Mouse (Mus musculus) neural tube, embryonic 12.5 days (tissue): Measurements from ENCODE around the gene Ptprg. TPM values are rescaled to one million over a fixed set of nuclear protein-coding genes. Genes with fewer than 3 reads are reported as not detected.

Source experiments
- ATAC-seq: fragments of 200-750 bp; cut with Nextera tagmentation; 2 replicates; pipeline ENCODE4 v1.8.0; 2017; ENCODE audit warnings: low read depth, mild to moderate bottlenecking, moderate TSS enrichment, moderate library complexity; ENCODE audit not compliant: low FRiP score
- H3K27ac ChIP-seq: fragments of 300-500 bp; sonication (generic); 2 replicates; pipeline ENCODE4 v1.5.1; 2016
- H3K27me3 ChIP-seq: fragments of 300-500 bp; sonication (generic); replicated peaks from 2 replicates; pipeline ENCODE4 v1.6.1; 2016; ENCODE audit warnings: mild to moderate bottlenecking
- H3K36me3 ChIP-seq: fragments of 300-500 bp; sonication (generic); 2 replicates; pipeline ENCODE4 v1.6.1; 2016; ENCODE audit warnings: mild to moderate bottlenecking
- H3K4me1 ChIP-seq: fragments of 300-500 bp; sonication (generic); 2 replicates; pipeline ENCODE4 v1.6.1; 2016
- H3K4me2 ChIP-seq: fragments of 300-500 bp; sonication (generic); replicated peaks from 2 replicates; pipeline ENCODE4 v1.6.1; 2016; ENCODE audit warnings: mild to moderate bottlenecking
- H3K4me3 ChIP-seq: fragments of 300-500 bp; sonication (generic); 2 replicates; pipeline ENCODE4 v1.5.1; 2016
- H3K9ac ChIP-seq: fragments of 300-500 bp; sonication (generic); 2 replicates; pipeline ENCODE4 v1.6.1; 2016; ENCODE audit warnings: mild to moderate bottlenecking
- H3K9me3 ChIP-seq: fragments of 300-500 bp; sonication (generic); 2 replicates; pipeline ENCODE4 v1.6.1; 2016; ENCODE audit warnings: mild to moderate bottlenecking
- WGBS: fragments of 180-500 bp; shearing (Covaris S2); methylation state at CpG from one replicate; pipeline ENCODE4 v1.1.7; 2016; 5-methylcytosine and 5-hydroxymethylcytosine counted together
- polyA plus RNA-seq: library from polyadenylated mRNA; unstranded; fragments of >200 nt; fragmentation: Nextera tagmentation; extraction: Ambion mirVana; gene quantifications from 2 replicates; pipeline ENCODE4 v1.2.1, GENCODE M21; 2016

Gene Ptprg
- polyA plus RNA-seq, 1 experiment from 2014 or later = 41.8 TPM

DNA sequence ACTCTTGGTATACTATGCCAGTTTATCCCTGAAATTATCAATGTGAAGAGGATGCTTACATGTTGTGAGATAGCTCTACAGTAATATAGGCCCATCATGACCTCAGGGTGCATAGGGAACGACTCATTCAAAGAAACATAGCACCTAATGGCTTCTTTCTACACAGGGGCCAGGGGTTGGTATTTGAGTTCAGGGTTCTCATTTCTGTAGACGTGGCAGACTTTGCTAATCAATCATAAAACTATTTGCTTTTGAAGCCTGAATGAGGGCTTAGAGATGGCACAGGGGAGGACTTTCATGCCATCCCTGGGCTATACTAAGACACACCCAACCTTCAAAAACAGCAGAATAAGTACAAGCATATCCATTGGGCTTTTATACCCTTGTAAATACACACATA, 16.4 kb downstream of the Ptprg start:
- no peak overlapping the region for H3K4me3 ChIP-seq
- H3K9me3 ChIP-seq = no peaks in the 10 kb centered on the region
- ATAC-seq = no peak
- H3K27me3 ChIP-seq = no peaks in the 10 kb centered on the region
- H3K4me2 ChIP-seq = no peak overlapping the region
- H3K36me3 ChIP-seq = no peaks in the 10 kb centered on the region
- 74% methylated on average over 2 of the region's 2 CpGs for WGBS
- H3K4me1 ChIP-seq = peaks cover 6% of the 10 kb centered on the region; the same call in 1 of the 2 replicates
- H3K9ac ChIP-seq = no peak overlapping the region
- H3K27ac ChIP-seq = no peak overlapping the region

DNA sequence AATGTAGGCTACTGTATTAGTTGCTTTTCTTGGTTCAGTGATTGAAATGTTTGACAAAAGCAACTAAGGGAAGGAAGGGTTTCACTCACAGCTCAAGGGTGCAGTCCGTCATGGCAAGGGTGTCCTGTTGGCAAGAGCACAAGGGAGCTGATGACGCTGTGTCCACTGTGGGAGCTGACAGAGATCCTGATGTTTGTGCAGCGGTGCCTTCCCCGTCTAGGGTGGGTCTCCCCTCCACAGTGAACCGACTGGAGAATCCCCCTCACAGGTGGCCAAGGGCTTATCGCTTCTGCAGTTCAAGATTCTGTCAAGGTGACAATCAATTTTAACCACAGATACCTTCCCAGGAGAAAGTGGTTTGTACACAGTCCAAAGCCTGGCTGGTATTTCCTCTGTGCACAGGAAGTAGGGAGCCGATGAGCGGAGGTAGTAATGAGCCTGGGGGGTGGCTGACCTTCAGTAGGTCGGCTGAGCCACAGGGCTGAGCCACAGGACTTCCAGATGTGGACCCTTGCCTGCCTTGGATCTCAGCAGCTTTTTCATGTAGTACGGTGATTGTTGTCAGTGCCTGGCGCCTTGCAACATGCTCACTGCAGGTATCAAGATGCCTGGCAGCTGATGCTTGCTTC, 18.5 kb downstream of the Ptprg start:
- Histone ChIP-seq H3K9ac (no peak overlapping the region), H3K9me3 (no peaks in the 10 kb centered on the region), H3K4me3 (no peak overlapping the region), H3K27me3 (no peaks in the 10 kb centered on the region), H3K4me2 (no peak overlapping the region), H3K4me1 (peaks cover 7% of the 10 kb centered on the region; the same call in 1 of the 2 replicates), H3K36me3 (no peaks in the 10 kb centered on the region), H3K27ac (no peak overlapping the region)
- no peak for ATAC-seq
- WGBS = 82% methylated on average over 11 of the region's 11 CpGs

- Histone ChIP-seq H3K9me3 (no peaks in the 10 kb centered on the region), H3K27ac (no peak overlapping the region), H3K9ac (no peak overlapping the region), H3K27me3 (no peaks in the 10 kb centered on the region), H3K4me3 (no peak overlapping the region), H3K4me2 (no peak overlapping the region), H3K4me1 (peaks cover 12% of the 10 kb centered on the region), H3K36me3 (no peaks in the 10 kb centered on the region)
- no peak for ATAC-seq
- 90% methylated on average over 2 of the region's 2 CpGs for WGBS
These were observed 19.1 kb downstream of the Ptprg start for GRCm38 (mm10) chr14:11572395-11572784.

GRCm38 (mm10) chr14:11573710-11574109, 20.4 kb downstream of the Ptprg start:
- no peak overlapping the region for H3K27ac ChIP-seq
- no peak overlapping the region for H3K9ac ChIP-seq
- H3K4me3 ChIP-seq = no peak overlapping the region
- no peaks in the 10 kb centered on the region for H3K27me3 ChIP-seq
- no peak for ATAC-seq
- WGBS = 73% methylated on average over 5 of the region's 5 CpGs
- H3K4me1 ChIP-seq = peaks cover 21% of the 10 kb centered on the region
- H3K9me3 ChIP-seq = no peaks in the 10 kb centered on the region
- H3K4me2 ChIP-seq = no peak overlapping the region
- no peaks in the 10 kb centered on the region for H3K36me3 ChIP-seq

- Histone ChIP-seq H3K27me3 (no peaks in the 10 kb centered on the region), H3K4me1 (peaks cover 14% of the 10 kb centered on the region; the same call in 1 of the 2 replicates), H3K27ac (no peak overlapping the region), H3K4me3 (no peak overlapping the region), H3K9ac (no peak overlapping the region), H3K36me3 (no peaks in the 10 kb centered on the region), H3K4me2 (0 out of 2 replicates have a peak overlapping the region, but pooled peaks have one; percentile 7), H3K9me3 (no peaks in the 10 kb centered on the region)
- 26% methylated on average over 9 of the region's 9 CpGs for WGBS
- ATAC-seq = 0 out of 2 replicates have a peak, but pooled peaks have one; percentile 25
These were observed 24.1 kb downstream of the Ptprg start for GRCm38 (mm10) chr14:11577276-11577909.

DNA sequence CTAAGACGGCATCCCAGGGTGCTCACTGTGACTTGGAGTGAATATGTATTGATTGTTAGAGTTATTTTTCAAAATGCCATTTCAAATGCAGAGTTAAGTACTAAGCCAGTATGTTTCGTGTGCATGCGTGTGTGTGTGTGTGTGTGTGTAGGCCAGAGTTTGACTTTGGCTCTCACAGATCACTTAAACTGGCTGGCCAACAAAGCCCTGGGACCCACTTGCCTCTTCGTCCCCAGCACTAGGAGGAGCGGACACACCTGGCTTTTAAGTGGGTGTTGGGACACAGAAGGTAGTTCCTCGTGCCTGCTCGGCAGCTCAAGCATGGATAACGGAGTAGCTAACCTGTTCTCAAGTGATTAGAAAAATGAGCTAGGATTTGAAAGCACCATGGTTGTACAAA, 24.6 kb downstream of the Ptprg start:
- Histone ChIP-seq H3K4me3 (no peak overlapping the region), H3K4me2 (no peak overlapping the region), H3K4me1 (peaks cover 14% of the 10 kb centered on the region; the same call in 1 of the 2 replicates), H3K9me3 (no peaks in the 10 kb centered on the region), H3K9ac (no peak overlapping the region), H3K27me3 (no peaks in the 10 kb centered on the region), H3K27ac (no peak overlapping the region), H3K36me3 (no peaks in the 10 kb centered on the region)
- 82% methylated on average over 8 of the region's 8 CpGs for WGBS
- ATAC-seq = no peak

- Histone ChIP-seq H3K4me2 (no peak overlapping the region), H3K4me3 (no peak overlapping the region), H3K9me3 (no peaks in the 10 kb centered on the region), H3K4me1 (peaks cover 14% of the 10 kb centered on the region; the same call in 1 of the 2 replicates), H3K36me3 (no peaks in the 10 kb centered on the region), H3K27me3 (no peaks in the 10 kb centered on the region), H3K9ac (no peak overlapping the region), H3K27ac (no peak overlapping the region)
- ATAC-seq = no peak
- 57% methylated on average over 6 of the region's 6 CpGs for WGBS
These were observed 25.2 kb downstream of the Ptprg start for GRCm38 (mm10) chr14:11578492-11578967.

- Histone ChIP-seq H3K9me3 (no peaks in the 10 kb centered on the region), H3K27ac (no peak overlapping the region), H3K9ac (no peak overlapping the region), H3K4me3 (no peak overlapping the region), H3K27me3 (no peaks in the 10 kb centered on the region), H3K36me3 (no peaks in the 10 kb centered on the region), H3K4me1 (peaks cover 25% of the 10 kb centered on the region; the same call in 1 of the 2 replicates), H3K4me2 (no peak overlapping the region)
- WGBS = 95% methylated on average over 1 of the region's 1 CpGs
- no peak for ATAC-seq
These were observed 26.6 kb downstream of the Ptprg start for GRCm38 (mm10) chr14:11579950-11580349.

DNA sequence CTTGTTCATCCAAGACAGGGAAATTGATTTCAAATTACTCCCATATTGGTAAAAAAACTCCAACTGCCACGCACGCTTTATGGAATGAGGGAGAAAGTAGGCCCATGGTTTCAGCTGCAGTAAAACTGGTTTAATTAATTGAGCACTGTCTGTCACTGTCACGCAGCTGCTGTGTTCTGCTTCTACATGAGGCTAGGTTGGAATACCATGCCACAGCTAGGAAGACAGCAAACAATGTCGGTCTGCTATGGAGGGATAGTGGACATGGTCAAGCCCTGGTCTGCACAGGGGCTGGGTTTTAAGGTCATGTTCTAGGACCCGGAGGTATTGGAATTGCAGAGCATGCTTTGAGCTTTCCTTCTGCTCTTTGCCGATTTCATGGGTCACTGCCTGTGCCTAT, 30.9 kb downstream of the Ptprg start:
- 0 out of 2 replicates have a peak, but pooled peaks have one; percentile 44 for ATAC-seq
- WGBS = 52% methylated on average over 6 of the region's 6 CpGs
- H3K27me3 ChIP-seq = no peaks in the 10 kb centered on the region
- H3K9me3 ChIP-seq = no peaks in the 10 kb centered on the region
- no peak overlapping the region for H3K9ac ChIP-seq
- H3K27ac ChIP-seq = no peak overlapping the region
- H3K4me2 ChIP-seq = no peak overlapping the region
- H3K4me1 ChIP-seq = peaks cover 10% of the 10 kb centered on the region; the same call in 1 of the 2 replicates
- no peak overlapping the region for H3K4me3 ChIP-seq
- H3K36me3 ChIP-seq = no peaks in the 10 kb centered on the region

DNA sequence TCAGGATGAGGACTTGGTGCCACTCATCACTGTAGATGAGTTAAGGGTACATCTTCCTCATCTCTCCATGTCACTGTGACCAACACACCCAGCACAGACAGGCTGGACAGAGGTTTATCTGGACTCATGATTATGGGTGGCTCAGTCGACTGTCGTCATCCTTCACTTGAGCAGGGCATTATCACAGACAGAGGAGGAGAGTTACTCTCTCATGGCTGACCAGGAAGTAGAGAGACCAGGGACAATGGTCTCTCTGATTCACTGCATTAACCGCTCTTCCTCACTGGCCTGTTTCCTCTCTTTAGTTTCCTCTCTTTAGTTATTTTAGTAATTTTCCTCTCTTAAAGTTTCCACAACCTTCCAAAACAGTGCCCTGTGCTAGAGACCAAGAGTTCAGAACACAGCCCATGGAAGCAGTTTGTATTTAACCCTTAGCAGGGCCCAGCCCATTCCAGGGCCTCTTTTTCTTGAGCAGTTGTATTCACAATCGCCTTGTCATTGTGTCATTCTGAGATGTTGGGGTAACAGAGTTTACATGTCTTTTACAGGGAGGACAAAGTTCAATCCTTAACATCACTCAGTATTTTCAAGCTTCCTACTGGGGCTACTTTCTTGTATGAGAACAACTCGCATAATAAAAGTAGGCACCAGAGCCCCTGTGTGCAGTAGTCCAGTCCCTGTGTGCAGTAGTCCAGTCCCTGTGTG, 31.7 kb downstream of the Ptprg start:
- Histone ChIP-seq H3K9ac (no peak overlapping the region), H3K9me3 (no peaks in the 10 kb centered on the region), H3K27ac (no peak overlapping the region), H3K4me3 (no peak overlapping the region), H3K4me2 (no peak overlapping the region), H3K36me3 (no peaks in the 10 kb centered on the region), H3K27me3 (no peaks in the 10 kb centered on the region), H3K4me1 (peaks cover 10% of the 10 kb centered on the region; the same call in 1 of the 2 replicates)
- ATAC-seq = no peak
- WGBS = 76% methylated on average over 5 of the region's 5 CpGs

DNA sequence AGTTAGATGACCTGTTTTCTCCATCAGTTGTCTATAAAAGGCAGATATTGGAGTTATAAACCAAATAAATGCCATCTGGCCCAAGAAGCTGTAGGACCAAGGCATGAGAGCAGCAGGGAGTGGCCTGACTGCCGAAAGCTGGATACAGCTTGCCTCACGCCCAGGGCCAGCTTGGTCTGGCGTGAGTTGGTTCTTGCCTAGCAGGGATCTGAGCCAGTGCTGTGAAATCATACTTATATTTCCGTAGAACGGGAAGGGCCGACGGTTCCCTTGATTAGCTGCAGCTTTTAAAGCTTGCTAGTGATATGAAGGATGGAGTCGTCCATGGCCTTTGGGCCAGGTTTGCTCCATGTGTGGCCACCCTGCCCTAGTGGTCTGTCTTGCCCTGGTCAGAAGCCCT, 37.1 kb downstream of the Ptprg start:
- Histone ChIP-seq H3K4me2 (no peak overlapping the region), H3K27ac (no peak overlapping the region), H3K27me3 (no peaks in the 10 kb centered on the region), H3K4me1 (no peaks in the 10 kb centered on the region), H3K9ac (no peak overlapping the region), H3K9me3 (no peaks in the 10 kb centered on the region), H3K36me3 (no peaks in the 10 kb centered on the region), H3K4me3 (no peak overlapping the region)
- WGBS = 76% methylated on average over 8 of the region's 8 CpGs
- ATAC-seq = no peak

- ATAC-seq = no peak
- Histone ChIP-seq H3K4me2 (no peak overlapping the region), H3K9ac (no peak overlapping the region), H3K36me3 (no peaks in the 10 kb centered on the region), H3K27me3 (no peaks in the 10 kb centered on the region), H3K4me3 (no peak overlapping the region), H3K9me3 (no peaks in the 10 kb centered on the region), H3K4me1 (no peaks in the 10 kb centered on the region), H3K27ac (no peak overlapping the region)
- 88% methylated on average over 2 of the region's 2 CpGs for WGBS
These were observed 39.3 kb downstream of the Ptprg start for GRCm38 (mm10) chr14:11592650-11593049.
